Mouse (Mus musculus): ENCODE measurements at regions not wholly inside any gene's neighbourhood (a gene's known extent, or its start where the extent isn't known, plus 50 kb on each side); places are given as distances from the start of the nearest gene placed in this dataset.

DNA sequence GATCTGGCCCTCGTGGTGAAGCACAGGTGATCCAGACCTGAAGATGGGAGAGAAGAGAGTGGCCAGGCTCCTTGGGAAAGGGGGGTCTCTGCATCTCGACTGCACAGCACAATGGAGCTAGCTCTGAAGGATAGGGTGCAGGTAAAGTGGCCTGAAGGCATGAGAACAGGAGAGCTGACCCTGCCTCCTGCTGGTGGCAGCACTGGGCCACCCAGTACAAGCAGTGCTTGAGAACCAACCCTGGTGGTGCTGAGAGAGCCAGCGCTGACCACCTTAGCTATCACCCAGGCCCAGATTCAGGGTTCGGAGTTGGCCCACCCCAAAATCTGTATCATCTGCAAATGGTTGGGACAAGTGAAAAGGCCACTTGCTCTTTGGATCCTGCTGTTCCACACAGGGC is 66.2 kb downstream of the A730009L09Rik start:
- Histone ChIP-seq H3K9me3 (replicated peaks) (no peaks in the 10 kb centered on the region), H3K4me2 (no peak overlapping the region), H3K4me1 (replicated peaks) (no peaks in the 10 kb centered on the region), H3K4me3 (no peak overlapping the region), H3K36me3 (no peaks in the 10 kb centered on the region), H3K27ac (no peak overlapping the region), H3K9ac (no peak overlapping the region), H3K27me3 (no peaks in the 10 kb centered on the region)
- WGBS = 80% methylated on average over 4 of the region's 4 CpGs
- ATAC-seq (replicated peaks; ENCODE audit: insufficient number of reproducible peaks, insufficient read depth, low FRiP score, low read depth) = no peak

DNA sequence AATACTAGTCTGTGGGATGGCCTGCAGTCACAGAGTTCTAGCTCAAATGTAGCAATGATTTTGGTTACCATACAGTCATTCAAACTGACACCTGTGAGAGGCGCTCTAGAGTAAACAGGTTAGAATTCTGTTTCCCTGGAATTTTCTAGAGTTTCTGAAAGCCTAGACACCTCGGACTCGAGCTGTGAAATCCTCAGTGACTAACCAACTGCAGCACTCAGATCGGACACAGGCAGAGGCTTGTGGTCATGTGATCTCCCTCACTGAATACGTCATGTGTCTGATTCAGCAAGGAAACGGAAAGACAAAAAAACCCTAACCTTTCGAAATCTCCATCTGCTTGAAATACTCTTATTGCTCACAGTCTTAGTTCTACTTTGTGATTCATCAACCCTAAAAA is 68.4 kb downstream of the A730009L09Rik start:
- Histone ChIP-seq H3K36me3 (no peaks in the 10 kb centered on the region), H3K27ac (peak overlapping the region; percentile 20; the same call in 1 of the 2 replicates), H3K9ac (no peak overlapping the region), H3K27me3 (no peaks in the 10 kb centered on the region), H3K4me2 (no peak overlapping the region), H3K4me1 (replicated peaks) (no peaks in the 10 kb centered on the region), H3K9me3 (replicated peaks) (no peaks in the 10 kb centered on the region), H3K4me3 (no peak overlapping the region)
- 67% methylated on average over 7 of the region's 7 CpGs for WGBS
- no peak for ATAC-seq (replicated peaks; ENCODE audit: insufficient number of reproducible peaks, insufficient read depth, low FRiP score, low read depth)

DNA sequence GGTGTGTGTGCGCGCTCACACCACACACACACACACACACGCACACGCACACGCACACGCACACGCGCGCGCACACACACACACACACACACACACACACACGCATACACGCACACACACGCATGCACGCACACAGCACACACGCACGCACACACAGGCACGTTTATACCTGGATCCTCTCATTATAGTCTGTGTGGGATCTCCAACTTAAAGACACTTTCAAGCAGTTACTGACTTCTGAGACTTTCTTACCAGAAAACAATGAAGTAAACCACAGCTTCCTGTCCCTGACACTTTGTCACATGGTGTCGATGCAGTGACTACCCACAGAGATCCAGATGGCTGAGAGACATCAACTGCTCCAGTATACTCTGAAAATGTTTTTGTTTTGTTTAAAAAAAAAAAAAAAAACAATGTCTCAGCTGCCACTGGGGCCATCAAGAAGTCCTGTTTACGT is 68.9 kb downstream of the A730009L09Rik start:
- H3K36me3 ChIP-seq = no peaks in the 10 kb centered on the region
- no peaks in the 10 kb centered on the region for H3K4me1 ChIP-seq (replicated peaks)
- no peak for ATAC-seq (replicated peaks; ENCODE audit: insufficient number of reproducible peaks, insufficient read depth, low FRiP score, low read depth)
- H3K4me3 ChIP-seq = no peak overlapping the region
- peak overlapping the region; percentile 20; the same call in 1 of the 2 replicates for H3K27ac ChIP-seq
- no peaks in the 10 kb centered on the region for H3K27me3 ChIP-seq
- no peak overlapping the region for H3K9ac ChIP-seq
- H3K9me3 ChIP-seq (replicated peaks) = no peaks in the 10 kb centered on the region
- H3K4me2 ChIP-seq = no peak overlapping the region
- WGBS = 90% methylated on average over 19 of the region's 19 CpGs

DNA sequence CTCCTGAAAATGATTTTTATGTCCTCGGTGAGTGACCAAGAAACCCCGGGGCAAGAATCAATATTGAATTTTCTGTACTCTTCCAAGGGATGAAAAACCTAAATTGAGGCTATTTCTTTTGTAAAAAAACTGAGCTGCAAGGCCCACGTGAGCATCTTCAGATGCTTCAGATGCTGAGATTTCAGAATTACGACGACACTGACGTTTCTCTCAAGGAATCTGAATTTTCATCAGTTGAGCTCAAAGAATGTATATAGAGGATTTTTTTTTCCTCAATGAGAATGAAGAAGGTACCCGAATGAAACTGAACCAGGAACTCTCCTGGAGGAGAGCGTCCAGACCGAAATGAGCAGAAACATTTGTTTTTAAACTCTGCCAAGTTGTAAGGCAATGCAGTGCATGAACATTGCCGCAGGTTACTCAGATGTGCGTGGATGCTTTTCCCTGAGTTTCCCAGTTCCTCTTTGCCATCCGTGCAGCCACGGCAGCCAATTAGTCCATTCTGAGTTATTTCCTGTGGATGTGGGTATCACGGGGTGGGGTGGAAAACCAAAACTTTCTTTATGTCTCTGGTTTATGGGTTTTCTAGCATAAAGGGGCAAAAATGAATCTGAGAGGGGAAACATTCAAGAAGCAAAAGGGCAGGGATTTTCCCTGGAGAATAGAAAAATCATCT is 69.9 kb downstream of the A730009L09Rik start:
- WGBS = 79% methylated on average over 14 of the region's 14 CpGs
- no peak for ATAC-seq (replicated peaks; ENCODE audit: insufficient number of reproducible peaks, insufficient read depth, low FRiP score, low read depth)
- Histone ChIP-seq H3K4me3 (no peak overlapping the region), H3K27me3 (no peaks in the 10 kb centered on the region), H3K36me3 (no peaks in the 10 kb centered on the region), H3K27ac (no peak overlapping the region), H3K9me3 (replicated peaks) (no peaks in the 10 kb centered on the region), H3K4me2 (no peak overlapping the region), H3K4me1 (replicated peaks) (no peaks in the 10 kb centered on the region), H3K9ac (no peak overlapping the region)

DNA sequence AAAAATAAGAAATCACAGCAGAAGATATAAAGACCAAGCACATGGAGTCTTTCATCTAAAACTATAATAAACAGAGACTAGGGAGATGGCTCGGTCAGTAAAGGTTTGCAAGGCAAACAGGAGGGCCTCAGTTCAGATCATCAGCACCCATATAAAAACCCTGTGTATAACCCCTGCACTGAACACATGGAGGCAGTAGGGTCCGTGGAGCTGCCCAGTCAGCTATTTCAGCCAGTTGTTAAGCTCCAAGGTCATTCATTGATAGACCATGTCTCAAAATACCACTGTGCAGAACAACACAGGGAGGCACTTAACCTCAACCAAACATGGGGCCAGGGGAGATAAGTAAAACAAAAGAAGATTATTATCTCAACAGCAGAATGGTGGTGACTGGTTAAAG is 78.1 kb downstream of the A730009L09Rik start:
- H3K4me3 ChIP-seq = no peak overlapping the region
- no peaks in the 10 kb centered on the region for H3K9me3 ChIP-seq (replicated peaks)
- 55% methylated on average over 2 of the region's 2 CpGs for WGBS
- no peaks in the 10 kb centered on the region for H3K4me1 ChIP-seq (replicated peaks)
- H3K27me3 ChIP-seq = no peaks in the 10 kb centered on the region
- no peak overlapping the region for H3K27ac ChIP-seq
- H3K9ac ChIP-seq = no peak overlapping the region
- H3K36me3 ChIP-seq = no peaks in the 10 kb centered on the region
- no peak overlapping the region for H3K4me2 ChIP-seq
- ATAC-seq (replicated peaks; ENCODE audit: insufficient number of reproducible peaks, insufficient read depth, low FRiP score, low read depth) = no peak

DNA sequence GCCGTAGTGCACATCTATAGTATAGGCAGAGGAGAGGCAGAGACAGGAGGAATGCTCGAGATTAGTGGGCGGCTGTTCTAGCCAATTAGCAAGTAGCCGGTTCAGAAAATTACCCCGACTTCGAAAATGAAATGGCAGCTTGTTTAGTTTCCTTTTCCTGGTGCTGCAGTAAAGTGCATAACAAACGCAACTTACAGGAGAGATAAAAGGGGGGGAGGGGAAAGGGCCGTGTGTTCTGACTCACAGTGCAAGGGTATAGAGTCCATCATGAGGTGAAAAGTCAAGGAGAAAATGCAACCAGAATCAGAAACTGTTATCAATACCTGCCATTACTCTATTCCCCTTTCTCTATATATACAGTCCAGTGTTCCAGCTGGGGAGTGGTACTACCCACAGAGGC is 88.0 kb downstream of the A730009L09Rik start:
- no peak overlapping the region for H3K4me3 ChIP-seq
- no peaks in the 10 kb centered on the region for H3K27me3 ChIP-seq
- no peaks in the 10 kb centered on the region for H3K36me3 ChIP-seq
- WGBS = 78% methylated on average over 8 of the region's 8 CpGs
- no peaks in the 10 kb centered on the region for H3K9me3 ChIP-seq (replicated peaks)
- no peak overlapping the region for H3K4me2 ChIP-seq
- no peak for ATAC-seq (replicated peaks; ENCODE audit: insufficient number of reproducible peaks, insufficient read depth, low FRiP score, low read depth)
- no peaks in the 10 kb centered on the region for H3K4me1 ChIP-seq (replicated peaks)
- H3K9ac ChIP-seq = no peak overlapping the region
- H3K27ac ChIP-seq = no peak overlapping the region

DNA sequence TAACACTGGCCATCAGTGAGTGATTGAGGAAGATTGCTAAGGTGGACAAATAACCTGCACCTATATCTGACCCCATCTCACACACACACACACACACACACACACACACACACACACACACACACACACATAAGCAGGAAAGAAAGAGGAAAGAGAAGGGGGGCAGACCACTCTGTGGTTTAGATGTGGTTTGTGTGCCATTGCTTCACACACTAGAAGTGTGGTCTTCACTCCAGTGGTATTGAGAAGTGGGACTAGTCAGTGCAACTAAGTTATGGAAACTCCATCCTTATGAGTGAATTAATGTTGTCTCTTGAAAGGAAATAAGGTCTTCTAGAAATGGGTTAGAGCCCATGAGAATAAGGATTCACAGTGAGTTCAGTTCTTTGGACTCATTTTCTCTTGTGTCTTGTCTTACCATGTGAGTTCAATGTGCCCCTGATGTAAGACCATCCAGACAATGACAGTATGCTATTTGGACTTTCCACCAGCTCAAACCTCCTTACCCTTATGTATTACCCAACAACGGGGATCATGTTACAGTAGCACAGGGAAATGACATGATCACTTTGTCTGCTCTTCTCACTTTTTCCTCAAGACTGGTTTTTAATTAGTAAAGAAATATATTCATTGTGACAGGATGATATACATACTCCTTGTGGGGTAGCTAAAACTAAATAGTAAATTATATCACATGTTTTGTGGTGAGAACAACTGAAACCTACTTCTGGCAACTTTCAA is 88.7 kb downstream of the A730009L09Rik start:
- WGBS = 91% methylated on average over 1 of the region's 1 CpGs
- Histone ChIP-seq H3K27me3 (no peaks in the 10 kb centered on the region), H3K4me1 (replicated peaks) (no peaks in the 10 kb centered on the region), H3K36me3 (no peaks in the 10 kb centered on the region), H3K4me3 (no peak overlapping the region), H3K4me2 (no peak overlapping the region), H3K9me3 (replicated peaks) (no peaks in the 10 kb centered on the region), H3K27ac (no peak overlapping the region), H3K9ac (no peak overlapping the region)
- ATAC-seq (replicated peaks; ENCODE audit: insufficient number of reproducible peaks, insufficient read depth, low FRiP score, low read depth) = no peak

DNA sequence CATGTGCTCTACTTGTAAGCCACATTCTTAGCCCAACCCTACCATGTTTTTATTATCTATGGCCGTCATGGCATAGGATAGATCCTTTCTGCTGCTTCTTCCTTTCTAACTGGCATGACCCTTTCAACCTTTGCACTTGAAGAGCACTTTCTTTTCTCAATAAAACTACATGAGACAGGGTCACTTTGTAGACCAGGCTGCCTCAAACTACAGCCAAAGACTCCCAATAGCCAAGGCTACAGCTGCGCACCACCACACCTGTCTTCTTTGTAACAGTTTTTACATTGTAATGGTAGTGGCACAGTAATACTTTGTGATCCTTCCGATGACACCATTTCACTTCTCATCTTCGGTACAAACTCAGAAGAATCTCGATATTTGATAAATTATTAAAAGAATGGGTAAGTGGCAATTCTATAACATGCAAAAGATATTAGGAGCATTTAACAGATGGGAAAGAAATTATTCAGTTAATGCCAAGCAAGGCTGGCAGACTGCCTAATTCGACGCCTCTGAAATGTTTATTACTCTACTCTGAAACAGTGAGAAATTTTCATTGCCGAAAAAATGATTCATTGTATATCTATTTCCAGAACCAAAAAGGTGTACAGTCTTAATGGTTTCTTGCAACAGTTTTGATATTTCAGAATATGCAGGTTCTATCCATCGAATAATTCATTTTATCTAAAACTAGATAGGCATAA is 89.5 kb downstream of the A730009L09Rik start:
- Histone ChIP-seq H3K4me1 (replicated peaks) (no peaks in the 10 kb centered on the region), H3K36me3 (no peaks in the 10 kb centered on the region), H3K4me2 (no peak overlapping the region), H3K27me3 (no peaks in the 10 kb centered on the region), H3K9ac (no peak overlapping the region), H3K27ac (no peak overlapping the region), H3K9me3 (replicated peaks) (no peaks in the 10 kb centered on the region), H3K4me3 (no peak overlapping the region)
- 81% methylated on average over 9 of the region's 9 CpGs for WGBS
- ATAC-seq (replicated peaks; ENCODE audit: insufficient number of reproducible peaks, insufficient read depth, low FRiP score, low read depth) = no peak

DNA sequence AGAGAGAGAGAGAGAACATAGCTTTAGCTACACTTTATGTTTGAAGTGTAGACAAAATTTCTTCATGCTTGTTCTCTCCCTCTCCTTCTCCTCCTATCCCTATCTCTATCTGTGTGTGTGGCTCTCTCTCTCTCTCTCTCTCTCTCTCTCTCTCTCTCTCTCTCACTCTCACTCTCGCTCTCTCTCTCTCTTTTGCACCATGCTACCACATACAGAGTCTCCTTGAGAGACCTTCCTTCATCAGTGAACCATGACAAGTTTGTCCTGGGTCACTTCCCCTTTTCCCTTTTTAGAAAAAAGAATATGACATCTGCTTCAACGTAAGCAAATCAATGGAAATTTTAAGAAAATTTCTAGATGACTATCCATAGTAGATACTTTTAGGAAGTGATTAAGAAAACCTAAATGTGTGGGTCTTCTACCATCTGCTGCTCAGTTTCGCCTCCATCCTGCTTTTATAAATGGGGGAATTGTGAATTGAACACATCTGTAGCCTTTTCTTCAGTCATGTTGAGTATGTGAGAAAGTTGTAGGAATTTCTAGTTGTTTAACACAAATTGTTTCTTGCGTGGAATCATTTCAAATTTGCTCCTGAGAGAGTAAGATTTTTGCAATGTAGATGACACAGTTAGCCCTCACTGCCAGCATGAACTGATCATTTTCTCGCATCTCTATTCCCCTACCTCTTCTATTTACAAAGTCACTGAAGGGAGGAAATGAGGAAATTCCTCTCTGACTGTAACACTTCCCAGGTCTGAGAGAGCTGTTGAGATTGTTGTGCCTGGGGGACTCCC is 91.3 kb downstream of the A730009L09Rik start:
- Histone ChIP-seq H3K36me3 (no peaks in the 10 kb centered on the region), H3K4me2 (no peak overlapping the region), H3K9ac (no peak overlapping the region), H3K4me1 (replicated peaks) (no peaks in the 10 kb centered on the region), H3K4me3 (no peak overlapping the region), H3K9me3 (replicated peaks) (no peaks in the 10 kb centered on the region), H3K27ac (no peak overlapping the region), H3K27me3 (no peaks in the 10 kb centered on the region)
- ATAC-seq (replicated peaks; ENCODE audit: insufficient number of reproducible peaks, insufficient read depth, low FRiP score, low read depth) = no peak
- WGBS = 63% methylated on average over 5 of the region's 5 CpGs

DNA sequence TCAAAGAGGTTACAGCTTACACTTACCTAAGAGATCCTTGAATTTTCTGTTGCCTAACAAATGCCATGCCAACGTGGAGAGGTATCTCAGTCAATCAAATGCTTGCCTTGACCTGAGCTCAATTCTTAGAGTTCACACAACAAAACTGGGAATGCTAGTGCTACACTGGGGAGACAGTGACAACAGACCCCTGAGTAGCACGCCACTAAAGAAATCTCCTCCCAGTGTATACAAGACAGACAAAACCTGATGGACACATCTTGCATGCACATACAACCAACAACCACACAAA is 91.8 kb downstream of the A730009L09Rik start:
- Histone ChIP-seq H3K27ac (no peak overlapping the region), H3K36me3 (no peaks in the 10 kb centered on the region), H3K4me3 (no peak overlapping the region), H3K27me3 (no peaks in the 10 kb centered on the region), H3K4me2 (no peak overlapping the region), H3K9ac (no peak overlapping the region), H3K9me3 (replicated peaks) (no peaks in the 10 kb centered on the region), H3K4me1 (replicated peaks) (no peaks in the 10 kb centered on the region)
- ATAC-seq (replicated peaks; ENCODE audit: insufficient number of reproducible peaks, insufficient read depth, low FRiP score, low read depth) = no peak
- WGBS = 44% methylated on average over 2 of the region's 2 CpGs

DNA sequence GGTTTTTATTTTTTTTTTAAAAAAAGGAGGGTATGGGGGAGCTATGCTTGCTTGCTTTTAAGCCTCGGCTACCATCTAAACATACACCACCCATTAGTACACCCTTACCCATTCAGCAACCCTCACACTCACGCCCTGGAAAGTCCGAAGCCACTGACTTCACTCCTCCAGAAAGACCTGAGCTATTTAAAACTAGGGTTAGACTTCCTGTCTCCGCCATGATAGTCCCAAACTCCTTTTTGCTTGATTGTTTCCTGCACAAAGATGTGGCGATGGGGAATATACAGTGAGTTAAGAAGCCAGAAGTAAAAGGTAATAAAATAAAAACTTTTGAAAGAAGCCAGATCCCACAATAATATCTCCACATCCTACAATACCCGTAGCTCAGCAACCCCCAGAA is 92.6 kb downstream of the A730009L09Rik start:
- no peaks in the 10 kb centered on the region for H3K27me3 ChIP-seq

More for the DNA sequence above, 92.6 kb downstream of the A730009L09Rik start:
- 74% methylated on average over 6 of the region's 6 CpGs for WGBS
- ATAC-seq (replicated peaks; ENCODE audit: insufficient number of reproducible peaks, insufficient read depth, low FRiP score, low read depth) = no peak
- Histone ChIP-seq H3K4me3 (no peak overlapping the region), H3K9ac (no peak overlapping the region), H3K9me3 (replicated peaks) (no peaks in the 10 kb centered on the region), H3K4me2 (no peak overlapping the region), H3K36me3 (no peaks in the 10 kb centered on the region), H3K4me1 (replicated peaks) (no peaks in the 10 kb centered on the region), H3K27ac (no peak overlapping the region)

All from heart, embryonic 15.5 days (tissue).